Mouse (Mus musculus): ENCODE data around the gene Rasl12.
A peak's percentile ranks its signal among the peaks of the same experiment; 100 is the strongest.

Rasl12 gene

DNA sequence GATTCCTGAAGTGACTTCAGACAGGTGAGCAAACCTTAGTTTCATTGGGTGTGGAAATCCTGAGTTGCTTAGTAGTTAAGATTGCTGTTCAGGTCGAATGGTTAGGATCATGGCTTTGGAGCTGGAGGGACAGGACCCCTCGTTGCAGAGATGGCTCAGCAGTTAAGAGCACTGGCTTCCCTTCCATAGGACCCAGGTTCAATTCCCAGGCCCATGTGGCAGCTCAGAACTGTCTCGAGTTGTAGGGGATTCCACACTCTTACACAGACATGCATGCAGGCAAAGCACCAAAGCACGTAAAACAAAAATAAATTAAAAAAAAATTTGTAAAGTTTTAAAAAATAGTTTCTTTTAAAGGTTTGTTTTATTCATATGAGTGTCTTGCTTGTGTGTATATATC, 36.9 kb downstream of the Rasl12 start:
- DNase-seq (ENCODE audit: extremely low read depth, insufficient read length, low spot score), result no peak

DNA sequence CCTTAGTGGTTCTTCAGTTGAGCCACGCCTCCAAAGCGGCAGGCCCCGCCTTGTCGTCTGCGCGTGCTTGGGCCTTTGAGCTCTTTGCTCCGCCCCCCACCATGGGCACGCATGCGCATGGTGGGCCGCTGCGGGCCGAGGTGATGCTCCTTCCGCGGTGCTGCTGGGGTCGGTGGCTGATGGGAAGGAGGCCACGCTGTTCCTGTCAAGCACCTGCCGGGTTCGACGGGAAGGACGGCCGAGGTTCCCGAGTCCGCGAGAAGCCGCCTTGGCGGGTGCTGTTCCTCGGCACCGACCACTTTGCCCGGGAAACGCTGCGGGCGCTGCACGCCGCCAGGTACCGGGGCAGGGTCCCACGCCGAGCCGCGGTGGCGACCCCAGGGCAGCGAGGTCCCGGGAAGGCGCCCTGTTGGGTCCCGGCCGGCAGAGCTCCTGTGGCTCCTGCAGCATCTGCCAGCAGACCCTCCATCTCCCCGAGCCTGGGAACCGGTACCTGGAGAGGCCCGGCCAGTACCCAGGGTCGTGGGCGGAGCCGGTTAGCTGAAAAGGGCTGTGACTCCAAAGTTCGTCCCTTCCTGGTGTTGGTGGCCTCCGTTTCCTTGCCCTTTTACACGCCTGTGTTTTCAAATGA, 37.5 kb downstream of the Rasl12 start, which contains the start of gene Mtfmt:
Mtfmt (plus strand) TSS at position 112 of the 631 bp plus-strand sequence.
- peak; percentile 91 for DNase-seq (ENCODE audit: extremely low read depth, insufficient read length, low spot score)

DNA sequence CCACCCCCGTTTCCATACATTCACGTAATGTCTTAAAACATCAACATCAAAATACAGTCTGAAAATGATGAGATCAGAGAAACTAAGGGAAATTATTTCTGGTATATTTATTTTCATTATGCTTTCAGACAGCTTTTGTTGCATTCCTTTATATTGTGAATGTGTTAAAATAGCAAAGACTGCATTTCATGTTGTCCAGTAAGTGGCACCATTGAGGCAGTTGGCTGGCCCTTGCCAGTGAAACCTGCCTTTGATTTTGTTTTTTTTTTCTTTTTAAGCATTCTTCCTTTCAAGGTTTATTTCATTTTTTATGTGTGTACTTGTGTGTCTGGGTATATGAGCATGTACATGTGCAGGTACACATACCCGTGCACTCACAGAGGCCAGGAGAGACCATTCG, 46.4 kb downstream of the Rasl12 start:
- DNase-seq (ENCODE audit: extremely low read depth, insufficient read length, low spot score), result no peak

DNA sequence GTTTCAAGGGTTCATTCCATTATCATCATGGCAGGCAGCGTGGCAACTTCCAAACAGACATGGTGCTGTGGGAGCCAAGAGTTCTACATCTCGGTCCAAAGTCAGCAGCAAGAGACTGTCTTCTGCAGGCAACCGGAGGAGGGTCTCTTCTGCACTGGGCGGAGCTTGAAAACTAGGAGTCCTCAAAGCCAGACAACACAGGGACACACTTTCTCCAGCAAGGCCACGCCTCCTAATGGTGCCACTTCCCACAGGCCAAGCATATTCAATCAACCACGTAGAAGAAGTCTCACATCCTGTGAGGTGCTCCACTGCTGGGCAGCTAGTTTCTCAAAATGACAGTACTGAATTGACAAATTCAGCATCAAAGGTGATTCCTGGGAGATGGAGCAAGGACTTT, 49.6 kb downstream of the Rasl12 start:
- DNase-seq (ENCODE audit: extremely low read depth, insufficient read length, low spot score), result no peak

DNA sequence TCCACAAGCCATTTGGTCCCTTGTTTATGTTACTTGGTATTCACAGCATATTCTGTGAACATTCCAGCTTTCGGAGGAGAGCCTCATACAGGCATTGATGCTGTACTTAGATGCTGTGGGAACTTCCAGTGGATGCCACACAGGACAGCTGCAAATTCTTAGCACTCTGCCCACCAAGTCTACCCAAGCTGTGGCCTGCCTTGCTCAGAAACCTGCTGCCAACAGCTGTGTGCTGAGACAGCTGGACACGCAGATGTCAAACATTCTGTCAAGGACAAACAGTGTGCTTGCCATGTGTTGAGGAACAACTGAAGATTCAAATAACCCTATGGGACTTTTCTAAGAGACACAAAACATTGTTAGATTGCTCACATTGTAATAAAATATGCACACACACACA, 60.7 kb downstream of the Rasl12 start:
- DNase-seq (ENCODE audit: extremely low read depth, insufficient read length, low spot score), result no peak

DNA sequence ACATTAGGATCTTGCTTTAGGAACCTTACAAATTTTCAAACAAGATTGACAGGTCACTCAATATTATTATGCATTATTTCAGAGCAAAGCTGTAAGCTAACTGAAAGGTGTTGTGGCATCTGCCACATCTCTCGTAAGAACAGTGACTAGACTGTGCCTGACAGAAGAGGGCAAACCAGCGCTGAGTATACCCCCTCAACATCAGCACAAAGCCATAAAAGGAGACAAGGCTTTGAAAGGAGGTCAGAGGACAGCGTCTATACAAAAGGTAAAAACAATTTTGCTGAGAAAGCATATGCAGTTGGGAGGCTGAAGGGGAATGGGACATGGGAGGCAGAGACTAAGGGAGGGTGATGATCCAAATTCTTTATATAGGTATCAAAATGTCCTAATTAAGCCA, 61.9 kb downstream of the Rasl12 start:
- no peak for DNase-seq (ENCODE audit: extremely low read depth, insufficient read length, low spot score)

DNA sequence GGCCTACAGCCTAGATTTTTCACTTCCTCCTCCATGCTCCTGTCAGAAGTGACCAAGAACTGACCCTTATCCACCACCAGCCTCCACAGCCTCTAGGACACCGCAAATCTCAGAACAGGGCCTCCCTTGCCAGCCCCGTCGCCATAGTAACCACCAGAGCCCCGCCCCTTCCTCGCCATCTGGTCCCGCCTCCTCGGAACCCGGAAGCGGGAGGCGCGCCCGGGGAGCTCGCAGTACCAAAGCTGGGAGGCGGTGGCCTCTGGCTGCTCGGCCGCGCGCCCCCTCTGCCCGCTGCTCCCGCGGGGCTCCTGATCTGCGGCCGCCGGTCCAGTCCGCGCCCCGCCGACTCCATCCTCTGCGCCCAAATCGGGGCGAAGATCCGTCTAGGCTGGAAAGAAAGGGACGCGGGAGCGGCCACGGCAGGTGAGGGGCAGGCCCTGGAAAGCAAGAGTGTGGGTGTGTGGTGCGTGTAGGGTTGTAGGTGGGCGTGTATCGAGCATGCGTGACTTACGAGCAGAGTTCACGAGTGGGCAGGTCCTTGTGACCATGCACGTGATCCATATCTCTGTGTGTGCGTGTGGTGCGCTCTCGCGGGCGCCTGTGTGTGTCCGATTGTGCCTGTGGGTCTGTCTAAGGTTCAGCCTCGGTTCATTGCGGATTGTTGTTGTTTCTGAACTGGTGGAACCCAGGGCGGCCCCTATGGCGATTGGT, 62.6 kb downstream of the Rasl12 start, which contains the start of gene Spg21:
Spg21 (plus strand) TSS at position 216 of the 711 bp plus-strand sequence.
- peak; percentile 94 for DNase-seq (ENCODE audit: extremely low read depth, insufficient read length, low spot score)

DNA sequence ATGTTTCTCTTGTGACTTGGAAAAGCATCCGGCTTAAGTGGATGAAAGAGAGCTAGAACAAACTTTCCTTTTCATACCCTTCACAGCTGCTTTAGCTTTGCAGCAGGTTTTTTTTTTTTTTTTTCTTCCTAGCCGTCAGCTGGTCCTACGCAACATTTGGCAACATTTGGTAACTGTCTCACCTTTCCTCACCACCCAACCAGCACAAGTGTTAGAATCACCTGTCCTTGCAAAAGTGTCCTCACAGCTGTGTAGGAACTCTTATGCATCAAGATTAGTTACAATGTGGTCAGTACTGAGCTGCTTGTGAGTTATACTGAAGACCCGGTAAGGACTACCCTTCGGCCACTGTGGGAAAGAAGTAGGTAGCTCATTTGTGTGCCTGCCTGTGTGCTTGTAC, 64.2 kb downstream of the Rasl12 start:
- no peak for DNase-seq (ENCODE audit: extremely low read depth, insufficient read length, low spot score)

DNA sequence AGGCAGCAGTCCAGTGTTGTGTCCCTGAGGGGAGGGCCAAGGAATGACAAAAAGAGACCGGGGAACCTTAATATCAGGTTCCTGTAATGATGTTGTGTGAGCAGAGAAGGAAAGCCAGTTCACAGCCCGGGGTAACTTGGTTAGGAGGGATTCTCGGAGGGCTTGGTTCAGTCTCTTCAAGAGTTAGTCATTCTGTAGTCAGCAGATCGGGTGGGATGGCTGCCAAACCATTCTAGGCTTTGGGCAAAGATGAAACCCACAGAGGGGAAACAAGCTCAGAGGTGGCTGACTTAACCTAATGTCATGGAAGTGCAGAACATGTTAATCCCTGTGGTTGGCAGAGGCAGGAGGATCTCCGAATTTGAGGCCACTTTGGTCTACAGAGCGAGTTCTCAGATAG, 65.9 kb downstream of the Rasl12 start:
- DNase-seq (ENCODE audit: extremely low read depth, insufficient read length, low spot score), result peak; percentile 70

Measured in 3134 (cell line).